Mouse (Mus musculus) liver, embryonic 13.5 days (tissue): Measurements from ENCODE around the gene Sema3e. TPM values are rescaled to one million over a fixed set of nuclear protein-coding genes. Genes with fewer than 3 reads are reported as not detected.

ENCODE experiments used
- ATAC-seq: fragments of 200-750 bp; cut with Nextera tagmentation; 2 replicates; pipeline ENCODE4 v1.8.0; 2017; ENCODE audit warnings: low read depth, mild to moderate bottlenecking, moderate number of reproducible peaks, moderate library complexity
- DNase-seq: peaks from one replicate; pipeline ENCODE4 v3.0.0; 2022
- H3K27ac ChIP-seq: fragments of 300-500 bp; sonication (generic); 2 replicates; pipeline ENCODE4 v1.5.1; 2015; ENCODE audit warnings: moderate library complexity, mild to moderate bottlenecking, inconsistent platforms
- H3K27me3 ChIP-seq: fragments of 300-500 bp; sonication (generic); 2 replicates; pipeline ENCODE4 v1.6.1; 2015; ENCODE audit warnings: mild to moderate bottlenecking, inconsistent platforms
- H3K36me3 ChIP-seq: fragments of 300-500 bp; sonication (generic); 2 replicates; pipeline ENCODE4 v1.6.1; 2015; ENCODE audit warnings: mild to moderate bottlenecking, inconsistent platforms
- H3K4me1 ChIP-seq: fragments of 300-500 bp; sonication (generic); replicated peaks from 2 replicates; pipeline ENCODE4 v1.6.1; 2015; ENCODE audit warnings: inconsistent platforms
- H3K4me2 ChIP-seq: fragments of 300-500 bp; sonication (generic); 2 replicates; pipeline ENCODE4 v1.6.1; 2015; ENCODE audit warnings: inconsistent platforms, mild to moderate bottlenecking, moderate library complexity
- H3K4me3 ChIP-seq: fragments of 300-500 bp; sonication (generic); replicated peaks from 2 replicates; pipeline ENCODE4 v1.5.1; 2015; ENCODE audit warnings: mild to moderate bottlenecking, inconsistent platforms
- H3K9ac ChIP-seq: fragments of 300-500 bp; sonication (generic); 2 replicates; pipeline ENCODE4 v1.6.1; 2015; ENCODE audit warnings: mild to moderate bottlenecking, inconsistent platforms
- H3K9me3 ChIP-seq: fragments of 300-500 bp; sonication (generic); replicated peaks from 2 replicates; pipeline ENCODE4 v1.6.1; 2016; ENCODE audit warnings: inconsistent platforms
- WGBS: fragments of 180-500 bp; shearing (Covaris S2); methylation state at CpG from one replicate; pipeline ENCODE4 v1.1.7; 2015; ENCODE audit not compliant: insufficient replicate concordance; 5-methylcytosine and 5-hydroxymethylcytosine counted together
- polyA plus RNA-seq: library from polyadenylated mRNA; unstranded; fragments of >200 nt; fragmentation: Nextera tagmentation; extraction: Ambion mirVana; gene quantifications from 2 replicates; pipeline ENCODE4 v1.2.1, GENCODE M21; 2015

The Sema3e gene
- 0.06 TPM in 2 replicates for polyA plus RNA-seq

DNA sequence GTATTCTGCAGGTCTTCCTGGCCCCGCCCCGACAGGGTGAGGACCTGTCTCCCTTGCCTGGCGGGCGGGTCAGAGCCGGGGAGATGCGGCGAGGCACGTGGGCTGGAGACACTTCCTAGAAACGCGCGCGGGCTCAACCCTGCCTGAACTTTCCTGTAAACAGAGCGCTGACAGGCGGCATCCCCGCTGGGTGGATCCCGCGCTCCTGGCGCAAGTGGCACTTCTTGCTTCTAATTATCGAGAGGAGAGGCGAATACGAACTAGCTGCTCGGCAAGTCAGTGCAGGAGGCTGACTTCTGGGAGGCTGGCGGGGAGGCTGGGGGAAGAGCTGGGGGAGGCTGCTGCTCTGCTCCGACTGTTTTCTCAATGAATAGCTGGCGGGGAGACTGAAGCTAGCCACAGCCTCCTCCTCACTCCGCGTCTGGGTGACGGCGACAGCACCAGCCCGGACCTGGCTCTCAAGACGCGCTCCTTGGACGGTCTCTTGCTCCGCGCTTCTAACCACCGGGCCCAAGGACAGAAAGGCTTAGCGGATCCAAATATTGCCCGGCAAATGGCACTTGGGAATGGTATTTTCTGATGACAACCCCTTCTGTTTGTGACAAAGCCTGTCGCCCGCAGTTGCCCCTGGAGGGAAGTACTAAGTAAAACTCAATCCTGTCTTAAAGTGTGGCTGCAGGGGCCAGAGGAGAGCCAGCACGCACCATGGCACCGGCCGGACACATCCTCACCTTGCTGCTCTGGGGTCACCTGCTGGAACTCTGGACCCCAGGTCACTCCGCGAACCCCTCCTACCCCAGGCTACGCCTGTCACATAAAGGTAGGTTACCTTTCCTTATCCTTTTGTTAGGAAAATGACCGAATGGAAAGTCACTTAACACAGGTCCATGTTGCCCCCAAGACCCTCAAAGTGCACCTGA is at the start of gene Sema3e:
Gene Sema3e (plus strand): TSS at position 72 of the 920 bp plus-strand sequence.
- Histone ChIP-seq H3K4me1 (0 out of 2 replicates have a peak, but pooled peaks cover 4% of the 10 kb centered on the region), H3K36me3 (no peaks in the 10 kb centered on the region), H3K27ac (no peak within 1 kb of the TSS), H3K9ac (no peak within 1 kb of the TSS), H3K27me3 (peaks cover 14% of the 10 kb centered on the region), H3K4me2 (peak within 1 kb of the TSS; percentile 58), H3K4me3 (peak within 1 kb of the TSS; percentile 44), H3K9me3 (no peaks in the 10 kb centered on the region)
- WGBS: 2% methylated on average over 46 of the region's 47 CpGs
- ATAC-seq: no peak; the same call in 1 of the 2 replicates
- no peak for DNase-seq

DNA sequence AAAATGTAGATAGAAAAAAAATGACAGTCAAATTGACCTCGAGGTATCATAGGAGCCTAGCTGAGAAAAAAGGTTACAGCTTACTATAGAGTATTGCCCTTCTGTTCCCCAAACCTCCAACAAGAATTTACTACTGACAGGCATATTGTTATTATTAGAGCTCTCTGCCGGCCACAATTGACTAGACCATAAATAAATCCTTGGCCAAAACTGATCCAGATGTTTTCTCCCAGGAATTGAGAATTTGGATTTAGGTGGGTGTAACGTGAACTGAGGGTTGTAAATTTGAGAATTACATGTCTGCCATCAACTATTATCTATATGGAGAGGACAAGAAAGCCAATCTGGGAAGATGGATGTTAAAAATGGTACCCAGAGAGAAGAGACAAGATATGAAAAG is 47.5 kb upstream of the Sema3e start:
- Histone ChIP-seq H3K27me3 (no peaks in the 10 kb centered on the region), H3K4me1 (no peaks in the 10 kb centered on the region), H3K4me2 (no peak overlapping the region), H3K9me3 (no peaks in the 10 kb centered on the region), H3K4me3 (no peak overlapping the region), H3K27ac (no peak overlapping the region), H3K36me3 (no peaks in the 10 kb centered on the region), H3K9ac (no peak overlapping the region)
- no peak for DNase-seq
- no peak for ATAC-seq
- WGBS: 48% methylated on average over 3 of the region's 3 CpGs

DNA sequence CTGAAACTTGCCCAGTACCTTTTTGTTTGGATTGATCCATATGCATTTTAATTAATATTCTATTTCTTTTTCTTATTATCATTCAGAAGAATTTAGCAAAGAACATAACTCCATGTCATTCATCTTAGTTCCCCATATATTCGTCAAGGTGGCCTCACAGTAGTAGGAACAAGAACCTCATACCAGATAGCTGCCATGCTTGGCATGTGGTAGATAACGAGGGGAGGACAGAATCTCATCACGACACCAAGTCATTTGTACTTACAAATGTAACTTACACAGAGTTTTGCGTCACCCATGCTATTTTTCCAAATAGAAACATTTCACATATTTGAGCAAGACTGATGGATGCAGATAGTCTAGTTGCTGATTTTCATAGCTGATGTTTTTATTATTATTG is 45.9 kb upstream of the Sema3e start:
- Histone ChIP-seq H3K9ac (no peak overlapping the region), H3K4me1 (no peaks in the 10 kb centered on the region), H3K27me3 (no peaks in the 10 kb centered on the region), H3K36me3 (no peaks in the 10 kb centered on the region), H3K9me3 (no peaks in the 10 kb centered on the region), H3K4me3 (no peak overlapping the region), H3K27ac (no peak overlapping the region), H3K4me2 (no peak overlapping the region)
- ATAC-seq (no peak), DNase-seq (no peak)
- 41% methylated on average over 4 of the region's 4 CpGs for WGBS

DNA sequence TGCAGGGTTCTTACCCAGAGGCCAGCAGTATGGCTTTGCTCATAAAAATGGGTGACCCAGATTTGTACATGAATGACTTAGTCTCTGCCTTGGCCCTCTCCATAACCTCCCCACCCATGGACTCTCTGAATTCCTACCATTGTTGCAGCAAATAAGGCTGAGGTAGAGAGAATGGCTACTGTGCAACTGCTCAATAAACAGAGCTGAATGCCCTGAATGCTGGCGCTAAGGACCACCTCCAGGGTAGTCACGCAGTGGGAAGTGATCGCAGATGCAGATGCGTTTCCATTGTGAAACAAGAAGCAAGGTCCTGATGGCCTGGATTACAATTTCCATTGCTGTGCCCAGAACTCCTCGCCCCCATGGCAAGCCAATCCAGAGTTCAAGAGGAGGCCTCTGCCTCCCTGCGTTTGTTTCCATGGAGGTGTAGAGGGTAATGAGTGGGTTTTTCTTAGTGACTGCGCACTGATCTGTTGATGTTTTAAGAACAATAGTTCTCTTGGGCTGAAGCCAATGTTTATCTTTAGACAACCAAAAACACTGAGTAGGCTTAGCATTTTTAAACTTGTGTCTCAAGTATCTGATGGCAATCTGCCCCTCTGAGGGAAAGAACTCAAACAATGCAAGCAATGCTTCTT is 42.5 kb upstream of the Sema3e start:
- no peak overlapping the region for H3K27ac ChIP-seq
- 55% methylated on average over 7 of the region's 7 CpGs for WGBS
- ATAC-seq (no peak), DNase-seq (no peak)
- no peak overlapping the region for H3K9ac ChIP-seq
- no peaks in the 10 kb centered on the region for H3K9me3 ChIP-seq
- no peak overlapping the region for H3K4me3 ChIP-seq
- no peaks in the 10 kb centered on the region for H3K4me1 ChIP-seq
- no peak overlapping the region for H3K4me2 ChIP-seq
- no peaks in the 10 kb centered on the region for H3K36me3 ChIP-seq
- H3K27me3 ChIP-seq: no peaks in the 10 kb centered on the region

DNA sequence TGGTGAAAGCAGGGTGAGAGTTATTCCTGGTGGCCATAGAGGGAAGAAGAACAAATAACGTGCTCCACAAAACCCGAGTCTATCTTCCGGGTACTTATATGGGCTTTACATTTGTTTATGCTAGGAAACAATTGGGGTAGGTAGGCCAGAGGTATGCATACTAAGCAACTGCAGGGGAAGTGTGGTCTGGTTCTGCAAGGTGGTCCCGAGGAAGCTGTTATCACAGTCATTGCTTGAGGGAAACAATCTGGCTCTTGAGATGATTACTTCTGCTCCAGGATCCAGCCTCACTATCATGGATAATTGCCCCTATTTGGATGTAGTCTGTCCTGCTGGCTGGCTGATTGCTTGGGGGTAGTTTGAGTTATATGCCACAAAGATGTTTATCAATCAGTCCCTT is 41.5 kb upstream of the Sema3e start:
- no peaks in the 10 kb centered on the region for H3K27me3 ChIP-seq
- no peak overlapping the region for H3K4me2 ChIP-seq
- H3K9me3 ChIP-seq: no peaks in the 10 kb centered on the region
- no peak overlapping the region for H3K4me3 ChIP-seq
- ATAC-seq: no peak
- WGBS: 28% methylated on average over 4 of the region's 4 CpGs
- H3K4me1 ChIP-seq: no peaks in the 10 kb centered on the region
- H3K27ac ChIP-seq: no peak overlapping the region
- DNase-seq: no peak
- H3K9ac ChIP-seq: no peak overlapping the region
- H3K36me3 ChIP-seq: no peaks in the 10 kb centered on the region

DNA sequence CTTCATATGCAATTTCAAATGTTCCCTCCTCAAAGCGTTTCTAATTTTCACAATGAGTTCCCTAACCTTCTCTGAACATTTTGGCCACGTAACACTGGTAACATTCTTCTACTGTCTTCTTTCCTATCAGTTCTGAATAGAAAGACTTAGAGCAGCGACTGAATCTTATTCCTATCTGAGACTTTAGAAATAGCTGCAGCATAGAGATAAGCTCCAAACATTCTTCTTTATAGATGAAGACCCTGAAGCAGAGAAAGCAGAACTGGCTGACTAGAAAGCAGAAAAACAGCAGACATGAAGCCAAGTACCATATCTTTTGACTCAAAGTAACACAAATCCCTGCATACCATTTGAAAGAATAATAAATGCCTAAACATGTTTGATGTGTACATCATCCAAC is 39.4 kb upstream of the Sema3e start:
- Histone ChIP-seq H3K36me3 (no peaks in the 10 kb centered on the region), H3K4me1 (no peaks in the 10 kb centered on the region), H3K4me2 (no peak overlapping the region), H3K9ac (no peak overlapping the region), H3K4me3 (no peak overlapping the region), H3K27ac (no peak overlapping the region), H3K27me3 (no peaks in the 10 kb centered on the region), H3K9me3 (no peaks in the 10 kb centered on the region)
- WGBS: 25% methylated on average over 3 of the region's 3 CpGs
- DNase-seq: no peak
- no peak for ATAC-seq

DNA sequence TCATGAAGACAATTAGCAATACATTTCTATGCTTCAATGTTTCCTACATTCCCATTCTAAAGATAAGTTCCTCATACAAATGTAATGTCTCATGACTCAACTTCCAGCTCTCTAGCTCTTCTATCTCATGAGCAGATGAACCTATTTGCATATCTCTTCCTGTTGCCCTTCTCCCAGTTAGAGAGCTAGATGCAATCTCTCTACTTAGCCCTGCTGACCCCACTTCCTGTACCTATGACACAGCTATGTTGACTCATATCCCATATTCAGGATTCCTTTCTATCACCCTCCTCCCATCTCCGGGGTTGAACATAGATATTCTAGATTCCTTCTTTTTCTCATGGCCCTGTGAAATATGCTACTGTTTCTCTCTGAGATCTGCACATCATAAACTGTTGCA is 38.0 kb upstream of the Sema3e start:
- H3K9ac ChIP-seq: no peak overlapping the region
- no peak overlapping the region for H3K4me3 ChIP-seq
- no peak overlapping the region for H3K4me2 ChIP-seq
- no peak overlapping the region for H3K27ac ChIP-seq
- H3K27me3 ChIP-seq: no peaks in the 10 kb centered on the region
- H3K36me3 ChIP-seq: no peaks in the 10 kb centered on the region
- 35% methylated on average over 1 of the region's 1 CpGs for WGBS
- no peaks in the 10 kb centered on the region for H3K9me3 ChIP-seq
- no peaks in the 10 kb centered on the region for H3K4me1 ChIP-seq
- ATAC-seq (no peak), DNase-seq (no peak)

DNA sequence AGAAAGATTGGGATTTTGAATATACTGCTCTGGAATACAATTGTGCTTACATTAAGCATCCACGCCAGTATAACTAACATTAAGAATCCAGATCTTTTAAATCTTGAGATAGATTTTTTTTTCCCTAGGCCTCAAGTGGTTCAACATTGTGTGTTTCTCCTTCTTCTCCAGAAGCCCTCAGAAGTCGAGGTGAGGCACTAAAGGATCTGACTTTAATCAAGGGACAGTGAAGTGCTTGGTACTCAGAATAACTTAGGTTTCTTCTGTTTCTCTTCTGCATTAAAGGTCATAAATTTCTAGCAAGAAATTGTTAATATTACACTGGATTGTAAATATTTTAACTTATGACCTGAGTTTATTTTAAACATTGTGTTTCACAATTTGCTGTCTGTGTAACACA is 37.1 kb upstream of the Sema3e start:
- WGBS: 39% methylated on average over 2 of the region's 2 CpGs

DNA sequence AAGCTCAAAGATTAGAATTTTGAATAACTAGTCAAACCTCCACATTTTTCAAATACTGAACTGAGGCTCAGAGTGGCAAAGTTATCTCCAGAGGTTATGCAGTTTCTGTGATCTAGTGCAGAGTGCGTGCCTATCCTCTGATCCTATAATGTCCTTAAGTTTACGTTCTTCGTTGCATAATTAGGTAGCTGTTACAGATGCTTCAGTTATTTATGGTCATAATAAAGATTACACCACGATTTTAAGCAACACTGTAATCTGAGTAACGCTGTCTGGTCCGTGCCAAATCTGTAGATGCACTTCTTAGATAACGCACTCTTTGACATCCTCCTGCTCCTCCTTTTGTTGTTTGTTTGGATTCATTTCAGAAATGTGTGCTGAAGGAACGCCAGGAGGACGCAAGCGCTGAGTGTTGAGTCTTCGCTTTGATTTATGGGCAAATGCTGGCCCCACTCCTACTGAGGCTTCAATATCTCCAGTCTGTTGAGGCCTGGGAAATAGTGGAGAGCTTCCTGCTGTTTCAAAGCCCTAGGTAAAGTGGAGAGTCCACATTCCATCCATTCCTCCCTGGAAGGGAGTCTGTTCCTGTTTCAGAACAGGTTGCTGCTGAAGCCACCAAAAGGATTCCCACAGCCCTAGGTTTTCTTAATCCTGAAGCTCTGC is 32.2 kb upstream of the Sema3e start:
- Histone ChIP-seq H3K27me3 (no peaks in the 10 kb centered on the region), H3K9me3 (no peaks in the 10 kb centered on the region), H3K36me3 (no peaks in the 10 kb centered on the region), H3K4me2 (no peak overlapping the region), H3K4me3 (no peak overlapping the region), H3K27ac (no peak overlapping the region), H3K4me1 (no peaks in the 10 kb centered on the region), H3K9ac (no peak overlapping the region)
- no peak for DNase-seq
- whole genome bisulfite sequencing: 39% methylated on average over 11 of the region's 11 CpGs
- ATAC-seq: no peak

More for the DNA sequence above, 37.1 kb upstream of the Sema3e start:
- no peaks in the 10 kb centered on the region for H3K4me1 ChIP-seq
- ATAC-seq: no peak
- H3K27ac ChIP-seq: no peak overlapping the region
- no peaks in the 10 kb centered on the region for H3K36me3 ChIP-seq
- H3K9me3 ChIP-seq: no peaks in the 10 kb centered on the region
- no peak for DNase-seq
- H3K9ac ChIP-seq: no peak overlapping the region
- no peak overlapping the region for H3K4me2 ChIP-seq
- no peaks in the 10 kb centered on the region for H3K27me3 ChIP-seq
- no peak overlapping the region for H3K4me3 ChIP-seq

DNA sequence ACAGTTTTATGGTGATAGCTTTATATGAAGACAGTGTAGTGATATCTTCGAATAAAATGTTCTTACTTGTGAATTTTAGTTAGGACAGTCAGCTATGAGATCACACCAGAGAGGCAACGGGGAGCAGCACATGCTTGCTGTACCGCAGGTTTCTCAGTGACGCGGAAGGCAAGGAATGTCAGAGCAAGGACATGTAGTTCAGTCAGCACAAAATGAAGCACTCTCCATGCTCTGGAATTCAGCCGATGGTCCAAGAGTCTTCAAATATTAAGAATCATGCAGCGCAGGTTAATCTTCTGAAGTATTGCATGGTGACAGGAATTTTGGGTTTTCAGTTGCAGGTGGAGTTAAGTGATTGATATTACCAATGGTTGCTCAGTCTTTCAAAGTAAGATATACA is 3.3 kb downstream of the Sema3e start:
- WGBS: 73% methylated on average over 7 of the region's 7 CpGs
- H3K4me1 ChIP-seq: 0 out of 2 replicates have a peak, but pooled peaks cover 4% of the 10 kb centered on the region
- ATAC-seq (no peak), DNase-seq (no peak)
- H3K9me3 ChIP-seq: no peaks in the 10 kb centered on the region
- H3K4me2 ChIP-seq: no peak overlapping the region
- no peak overlapping the region for H3K9ac ChIP-seq
- no peaks in the 10 kb centered on the region for H3K36me3 ChIP-seq
- peaks cover 14% of the 10 kb centered on the region for H3K27me3 ChIP-seq
- no peak overlapping the region for H3K27ac ChIP-seq
- H3K4me3 ChIP-seq: no peak overlapping the region

DNA sequence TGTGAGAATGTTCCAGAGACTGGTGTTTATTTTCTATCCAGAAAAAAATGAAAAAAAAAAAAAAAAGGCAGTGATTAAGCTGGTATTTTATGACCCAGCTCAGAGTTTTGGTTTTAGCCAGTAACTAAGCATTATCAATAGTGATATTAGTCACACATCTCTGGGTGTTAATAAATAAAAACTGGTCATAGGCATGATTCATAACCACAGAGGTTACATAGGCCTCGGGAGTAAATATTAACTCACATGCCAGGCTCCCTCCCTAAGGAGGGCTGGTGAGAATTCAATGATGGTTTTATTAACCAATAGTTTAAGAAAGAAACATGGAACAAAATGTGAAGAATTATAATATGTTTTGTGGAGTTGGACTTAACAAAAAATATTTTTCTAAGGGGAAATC is 5.7 kb downstream of the Sema3e start:
- 71% methylated on average over 1 of the region's 1 CpGs for WGBS

More for the DNA sequence above, 5.7 kb downstream of the Sema3e start:
- no peak for DNase-seq
- Histone ChIP-seq H3K4me3 (no peak overlapping the region), H3K27me3 (peaks cover 5% of the 10 kb centered on the region), H3K9me3 (no peaks in the 10 kb centered on the region), H3K4me2 (no peak overlapping the region), H3K9ac (no peak overlapping the region), H3K4me1 (no peaks in the 10 kb centered on the region), H3K27ac (no peak overlapping the region), H3K36me3 (no peaks in the 10 kb centered on the region)
- no peak for ATAC-seq
